Mouse (Mus musculus) 416B (cell line): ENCODE measurements around the gene Gm3893.
"Not testable (repeated sequence)": the region's sequence is repeated elsewhere in the genome, so short reads cannot be mapped to it uniquely, and the experiment has no call there.

Source experiments
- DNase-seq: peaks from one replicate; pipeline ENCODE4 v3.0.0; 2011; ENCODE audit warnings: low read depth

The Gm3893 gene

GRCm38 (mm10) chr4:42090907-42091306 is at the start of gene Gm3893:
Gene Gm3893 (plus strand): TSS chr4:42091207.
- not testable (repeated sequence) for DNase-seq

GRCm38 (mm10) chr4:42114517-42114916 is 23.5 kb downstream of the Gm3893 start, which contains the start of gene Gm13304:
Gene Gm13304 (plus strand): TSS chr4:42114817.
- not testable (repeated sequence) for DNase-seq
